Mouse (Mus musculus): ENCODE measurements at regions not wholly inside any gene's neighbourhood (a gene's known extent, or its start where the extent isn't known, plus 50 kb on each side); places are given as distances from the start of the nearest gene placed in this dataset.

GRCm38 (mm10) chr4:89082838-89083237, 54.1 kb upstream of the Mtap start:
- Histone ChIP-seq H3K4me3 (ENCODE audit: insufficient read depth, low read length) (no peak overlapping the region), H3K27ac (ENCODE audit: insufficient read depth, low read length) (no peak overlapping the region), H3K4me1 (ENCODE audit: control insufficient read depth, insufficient read depth, low read length) (no peaks in the 10 kb centered on the region)
- no peak for TF ChIP-seq POLR2A (IDR thresholded peaks at IDR 0.05; ENCODE audit: low read depth, low read length)
- no peak for TF ChIP-seq CTCF (IDR thresholded peaks at IDR 0.05; ENCODE audit: borderline replicate concordance, insufficient read depth, low read length)

- no peak overlapping the region for H3K4me3 ChIP-seq (ENCODE audit: insufficient read depth, low read length)
These were observed 58.4 kb upstream of the Mtap start for GRCm38 (mm10) chr4:89078485-89078884.

GRCm38 (mm10) chr4:89074705-89075104, 62.2 kb upstream of the Mtap start:
- TF ChIP-seq POLR2A (IDR thresholded peaks at IDR 0.05; ENCODE audit: low read depth, low read length) (no peak), CTCF (IDR thresholded peaks at IDR 0.05; ENCODE audit: borderline replicate concordance, insufficient read depth, low read length) (no peak)
- Histone ChIP-seq H3K4me1 (ENCODE audit: control insufficient read depth, insufficient read depth, low read length) (no peaks in the 10 kb centered on the region), H3K4me3 (ENCODE audit: insufficient read depth, low read length) (no peak overlapping the region), H3K27ac (ENCODE audit: insufficient read depth, low read length) (no peak overlapping the region)

More at GRCm38 (mm10) chr4:89078485-89078884, 58.4 kb upstream of the Mtap start:
- Histone ChIP-seq H3K4me1 (ENCODE audit: control insufficient read depth, insufficient read depth, low read length) (no peaks in the 10 kb centered on the region), H3K27ac (ENCODE audit: insufficient read depth, low read length) (no peak overlapping the region)
- no peak for TF ChIP-seq POLR2A (IDR thresholded peaks at IDR 0.05; ENCODE audit: low read depth, low read length)
- no peak for TF ChIP-seq CTCF (IDR thresholded peaks at IDR 0.05; ENCODE audit: borderline replicate concordance, insufficient read depth, low read length)

GRCm38 (mm10) chr4:89070430-89070829, 66.5 kb upstream of the Mtap start:
- no peak overlapping the region for H3K27ac ChIP-seq (ENCODE audit: insufficient read depth, low read length)
- H3K4me1 ChIP-seq (ENCODE audit: control insufficient read depth, insufficient read depth, low read length): no peaks in the 10 kb centered on the region
- no peak for TF ChIP-seq CTCF (IDR thresholded peaks at IDR 0.05; ENCODE audit: borderline replicate concordance, insufficient read depth, low read length)
- no peak for TF ChIP-seq POLR2A (IDR thresholded peaks at IDR 0.05; ENCODE audit: low read depth, low read length)
- H3K4me3 ChIP-seq (ENCODE audit: insufficient read depth, low read length): no peak overlapping the region

GRCm38 (mm10) chr4:89064401-89064800, 72.5 kb upstream of the Mtap start:
- H3K4me3 ChIP-seq (ENCODE audit: insufficient read depth, low read length): no peak overlapping the region
- H3K4me1 ChIP-seq (ENCODE audit: control insufficient read depth, insufficient read depth, low read length): peaks cover 7% of the 10 kb centered on the region
- H3K27ac ChIP-seq (ENCODE audit: insufficient read depth, low read length): peak overlapping the region; percentile 34; the same call in 1 of the 2 replicates
- no peak for TF ChIP-seq CTCF (IDR thresholded peaks at IDR 0.05; ENCODE audit: borderline replicate concordance, insufficient read depth, low read length)
- TF ChIP-seq POLR2A (IDR thresholded peaks at IDR 0.05; ENCODE audit: low read depth, low read length): no peak

- no peak overlapping the region for H3K4me3 ChIP-seq (ENCODE audit: insufficient read depth, low read length)
- no peak for TF ChIP-seq POLR2A (IDR thresholded peaks at IDR 0.05; ENCODE audit: low read depth, low read length)
- no peak for TF ChIP-seq CTCF (IDR thresholded peaks at IDR 0.05; ENCODE audit: borderline replicate concordance, insufficient read depth, low read length)
- peaks cover 16% of the 10 kb centered on the region for H3K4me1 ChIP-seq (ENCODE audit: control insufficient read depth, insufficient read depth, low read length)
- H3K27ac ChIP-seq (ENCODE audit: insufficient read depth, low read length): peak overlapping the region; percentile 85
These were observed 74.5 kb upstream of the Mtap start for GRCm38 (mm10) chr4:89062384-89062783.

GRCm38 (mm10) chr4:89061619-89062018, 75.3 kb upstream of the Mtap start:
- Histone ChIP-seq H3K27ac (ENCODE audit: insufficient read depth, low read length) (peak overlapping the region; percentile 88; the same call in 1 of the 2 replicates), H3K4me3 (ENCODE audit: insufficient read depth, low read length) (no peak overlapping the region)
- TF ChIP-seq POLR2A (IDR thresholded peaks at IDR 0.05; ENCODE audit: low read depth, low read length) (no peak), CTCF (IDR thresholded peaks at IDR 0.05; ENCODE audit: borderline replicate concordance, insufficient read depth, low read length) (no peak)

GRCm38 (mm10) chr4:89057573-89057972, 79.3 kb upstream of the Mtap start:
- TF ChIP-seq CTCF (IDR thresholded peaks at IDR 0.05; ENCODE audit: borderline replicate concordance, insufficient read depth, low read length) (no peak), POLR2A (IDR thresholded peaks at IDR 0.05; ENCODE audit: low read depth, low read length) (no peak)
- H3K4me3 ChIP-seq (ENCODE audit: insufficient read depth, low read length): no peak overlapping the region
- peak overlapping the region; percentile 95 for H3K27ac ChIP-seq (ENCODE audit: insufficient read depth, low read length)
- peaks cover 21% of the 10 kb centered on the region for H3K4me1 ChIP-seq (ENCODE audit: control insufficient read depth, insufficient read depth, low read length)

More at GRCm38 (mm10) chr4:89061619-89062018, 75.3 kb upstream of the Mtap start:
- peaks cover 20% of the 10 kb centered on the region for H3K4me1 ChIP-seq (ENCODE audit: control insufficient read depth, insufficient read depth, low read length)

- TF ChIP-seq POLR2A (IDR thresholded peaks at IDR 0.05; ENCODE audit: low read depth, low read length) (no peak), CTCF (IDR thresholded peaks at IDR 0.05; ENCODE audit: borderline replicate concordance, insufficient read depth, low read length) (no peak)
- H3K4me3 ChIP-seq (ENCODE audit: insufficient read depth, low read length): no peak overlapping the region
- H3K27ac ChIP-seq (ENCODE audit: insufficient read depth, low read length): peak overlapping the region; percentile 95
These were observed 79.8 kb upstream of the Mtap start for GRCm38 (mm10) chr4:89057135-89057534.

GRCm38 (mm10) chr4:89055969-89056368, 81.0 kb upstream of the Mtap start:
- H3K27ac ChIP-seq (ENCODE audit: insufficient read depth, low read length): peak overlapping the region; percentile 54; the same call in 1 of the 2 replicates
- H3K4me3 ChIP-seq (ENCODE audit: insufficient read depth, low read length): no peak overlapping the region
- peaks cover 20% of the 10 kb centered on the region for H3K4me1 ChIP-seq (ENCODE audit: control insufficient read depth, insufficient read depth, low read length)
- no peak for TF ChIP-seq CTCF (IDR thresholded peaks at IDR 0.05; ENCODE audit: borderline replicate concordance, insufficient read depth, low read length)
- TF ChIP-seq POLR2A (IDR thresholded peaks at IDR 0.05; ENCODE audit: low read depth, low read length): no peak

More at GRCm38 (mm10) chr4:89057135-89057534, 79.8 kb upstream of the Mtap start:
- peaks cover 20% of the 10 kb centered on the region for H3K4me1 ChIP-seq (ENCODE audit: control insufficient read depth, insufficient read depth, low read length)

Data from embryonic fibroblast, embryonic 13.5 days (primary cell).